Mouse (Mus musculus): ENCODE results near the gene Ehd4.

Ehd4 gene

GRCm38 (mm10) chr2:120069466-120069990 lies 84.9 kb downstream of the Ehd4 start:
- no peak for DNase-seq (ENCODE audit: low spot score)

GRCm38 (mm10) chr2:120068555-120069465 lies 85.6 kb downstream of the Ehd4 start:
- peak; percentile 48 for DNase-seq (ENCODE audit: low spot score)

- DNase-seq (ENCODE audit: low spot score) = no peak
These were observed 88.2 kb downstream of the Ehd4 start for GRCm38 (mm10) chr2:120066224-120066623.

GRCm38 (mm10) chr2:120065243-120065642 lies 89.2 kb downstream of the Ehd4 start:
- no peak for DNase-seq (ENCODE audit: low spot score)

- DNase-seq (ENCODE audit: low spot score) = no peak
These were observed 89.8 kb downstream of the Ehd4 start for GRCm38 (mm10) chr2:120064639-120065038.

GRCm38 (mm10) chr2:120062248-120062647 lies 92.2 kb downstream of the Ehd4 start:
- no peak for DNase-seq (ENCODE audit: low spot score)

- no peak for DNase-seq (ENCODE audit: low spot score)
These were observed 93.8 kb downstream of the Ehd4 start for GRCm38 (mm10) chr2:120060651-120061050.

GRCm38 (mm10) chr2:120060190-120060589 lies 94.2 kb downstream of the Ehd4 start:
- no peak for DNase-seq (ENCODE audit: low spot score)

GRCm38 (mm10) chr2:120059466-120059865 lies 94.9 kb downstream of the Ehd4 start:
- no peak for DNase-seq (ENCODE audit: low spot score)

- DNase-seq (ENCODE audit: low spot score) = no peak
These were observed 95.6 kb downstream of the Ehd4 start for GRCm38 (mm10) chr2:120058818-120059217.

GRCm38 (mm10) chr2:120055923-120056322 lies 98.5 kb downstream of the Ehd4 start:
- DNase-seq (ENCODE audit: low spot score) = no peak

GRCm38 (mm10) chr2:120054771-120055552 lies 99.4 kb downstream of the Ehd4 start:
- no peak for DNase-seq (ENCODE audit: low spot score)

- DNase-seq (ENCODE audit: low spot score) = no peak
These were observed 103.0 kb downstream of the Ehd4 start for GRCm38 (mm10) chr2:120051405-120051804.

- peak; percentile 39 for DNase-seq (ENCODE audit: low spot score)
These were observed 104.7 kb downstream of the Ehd4 start for GRCm38 (mm10) chr2:120049632-120050274.

GRCm38 (mm10) chr2:120048173-120048572 lies 106.2 kb downstream of the Ehd4 start:
- DNase-seq (ENCODE audit: low spot score) = no peak

- DNase-seq (ENCODE audit: low spot score) = no peak
These were observed 107.7 kb downstream of the Ehd4 start for GRCm38 (mm10) chr2:120046486-120047310.

- no peak for DNase-seq (ENCODE audit: low spot score)
These were observed 109.7 kb downstream of the Ehd4 start for GRCm38 (mm10) chr2:120044676-120045075.

- DNase-seq (ENCODE audit: low spot score) = no peak
These were observed 110.3 kb downstream of the Ehd4 start for GRCm38 (mm10) chr2:120044101-120044603.

GRCm38 (mm10) chr2:120040991-120041390 lies 113.4 kb downstream of the Ehd4 start:
- no peak for DNase-seq (ENCODE audit: low spot score)

Measured in ovary, postnatal 14 days (tissue).